Mouse (Mus musculus) spleen, adult 2 months (tissue): ENCODE measurements around the gene Dclk1. TPM values are rescaled to one million over a fixed set of nuclear protein-coding genes. Genes with fewer than 3 reads are reported as not detected.

Source experiments
- DNase-seq, 2 experiments: peaks; one replicate each; pipeline versions ENCODE4 v3.0.0 to v3.0.0-alpha.2; 2012 to 2021; ENCODE audit warnings: low spot score in 2 of 2, low read depth in 1 of 2
- H3K27ac ChIP-seq: fragments of 200-500 bp; 2 replicates; pipeline ENCODE4 v1.5.1; 2012; ENCODE audit warnings: low read length, inconsistent platforms; ENCODE audit not compliant: insufficient read depth
- H3K27me3 ChIP-seq: fragments of 200-500 bp; 2 replicates; pipeline ENCODE4 v1.6.1; 2012; ENCODE audit warnings: mild to moderate bottlenecking, moderate library complexity, low read length, inconsistent platforms; ENCODE audit not compliant: control insufficient read depth, insufficient read depth
- H3K36me3 ChIP-seq: fragments of 200-500 bp; 2 replicates; pipeline ENCODE4 v1.6.1; 2012; ENCODE audit warnings: mild to moderate bottlenecking, low read length, inconsistent platforms; ENCODE audit not compliant: control insufficient read depth, insufficient read depth
- H3K4me1 ChIP-seq: fragments of 200-500 bp; 2 replicates; pipeline ENCODE4 v1.6.1; 2011; ENCODE audit warnings: inconsistent platforms; ENCODE audit not compliant: control insufficient read depth, insufficient read depth, insufficient read length
- H3K4me3 ChIP-seq: fragments of 200-500 bp; 2 replicates; pipeline ENCODE4 v1.5.1; 2011; ENCODE audit warnings: mild to moderate bottlenecking, inconsistent platforms; ENCODE audit not compliant: insufficient read depth, insufficient read length; ENCODE audit errors: extremely low read depth
- CTCF ChIP-seq: fragments of 200-500 bp; IDR thresholded peaks from 2 replicates; pipeline ENCODE4 v1.5.1; 2011; ENCODE audit warnings: mild to moderate bottlenecking, inconsistent platforms; ENCODE audit not compliant: insufficient read depth, insufficient read length, insufficient replicate concordance; ENCODE audit errors: extremely low read depth
- POLR2A ChIP-seq: fragments of 200-500 bp; IDR thresholded peaks from 2 replicates; pipeline ENCODE4 v1.6.1; 2011; ENCODE audit warnings: low read depth, low read length, inconsistent platforms
- WGBS: fragments of 180-500 bp; shearing (Covaris S2); methylation state at CpG from one replicate; pipeline ENCODE4 v1.1.7; 2018; 5-methylcytosine and 5-hydroxymethylcytosine counted together
- polyA plus RNA-seq: library from polyadenylated mRNA; depleted of rRNA; stranded (reverse); fragments of >200 nt; gene quantifications from 2 replicates; pipeline ENCODE4 v1.2.3, GENCODE M21; 2012

Dclk1 gene
- polyA plus RNA-seq, 1 experiment: 3.0 TPM

DNA sequence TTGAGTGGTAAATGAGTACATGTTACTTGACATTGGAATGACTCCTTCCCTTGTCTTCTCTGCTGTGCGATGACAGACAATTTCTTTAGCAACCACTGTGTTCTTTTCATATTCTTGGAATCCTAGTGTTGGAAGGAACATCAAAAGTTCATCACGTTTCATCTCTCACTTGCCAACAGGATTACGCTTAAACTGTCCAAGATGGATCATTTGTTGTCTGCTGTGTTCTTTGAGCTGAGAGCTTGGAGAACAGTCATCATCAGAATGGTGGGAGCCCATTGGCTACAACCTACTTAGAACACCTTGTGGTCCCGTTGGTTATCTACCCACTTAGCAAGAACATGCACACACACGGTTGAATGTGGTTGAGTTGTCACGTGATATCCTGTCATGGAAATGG is 136.4 kb downstream of the Dclk1 start:
- H3K27me3 ChIP-seq: no peaks in the 10 kb centered on the region
- H3K36me3 ChIP-seq: no peaks in the 10 kb centered on the region
- H3K27ac ChIP-seq: no peak overlapping the region
- no peak for DNase-seq
- H3K4me1 ChIP-seq: no peaks in the 10 kb centered on the region
- WGBS: 84% methylated on average over 6 of the region's 6 CpGs
- TF ChIP-seq POLR2A: no peak
- no peak for TF ChIP-seq CTCF
- H3K4me3 ChIP-seq: no peak overlapping the region

DNA sequence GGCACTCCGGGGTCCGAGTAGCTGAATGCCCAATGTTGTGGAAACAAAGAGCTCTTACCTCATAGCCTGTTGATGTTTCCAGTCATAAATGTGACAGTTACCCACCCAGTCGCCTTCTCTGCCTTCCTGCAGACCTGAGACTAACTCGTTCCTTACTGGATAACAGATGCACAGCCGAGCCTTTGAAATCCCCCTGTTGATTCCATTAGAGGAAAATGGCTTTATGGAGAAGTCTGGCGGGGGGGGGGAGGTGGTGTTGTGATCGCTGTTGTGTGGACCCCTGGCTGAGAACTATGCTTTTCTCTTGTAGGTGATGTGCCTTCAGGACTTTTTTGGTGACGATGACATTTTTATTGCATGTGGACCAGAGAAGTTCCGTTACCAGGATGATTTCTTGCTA is 138.3 kb downstream of the Dclk1 start:
- H3K4me3 ChIP-seq: no peak overlapping the region
- H3K27ac ChIP-seq: no peak overlapping the region
- H3K36me3 ChIP-seq: no peaks in the 10 kb centered on the region
- 86% methylated on average over 9 of the region's 9 CpGs for WGBS
- H3K27me3 ChIP-seq: no peaks in the 10 kb centered on the region
- no peaks in the 10 kb centered on the region for H3K4me1 ChIP-seq
- TF ChIP-seq CTCF (no peak), POLR2A (no peak)
- no peak for DNase-seq

DNA sequence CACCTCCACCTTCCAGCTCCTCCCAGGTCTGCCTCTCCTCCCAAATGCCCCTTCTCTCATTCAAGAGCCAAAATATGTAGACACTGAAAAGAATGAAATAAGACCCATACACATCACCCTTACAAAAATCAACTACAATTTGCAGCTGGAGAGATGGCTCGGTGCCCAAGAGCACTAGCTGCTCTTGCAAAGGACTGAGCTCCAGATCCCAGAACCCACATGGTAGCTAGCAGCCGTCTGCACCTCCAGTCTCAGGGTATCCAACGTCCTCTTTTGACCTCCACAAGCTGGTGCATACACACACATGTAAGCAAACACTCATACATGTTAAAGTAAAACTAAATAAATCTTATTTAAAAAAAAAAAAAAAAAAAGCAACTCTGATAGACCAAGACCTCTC is 150.4 kb downstream of the Dclk1 start:
- no peaks in the 10 kb centered on the region for H3K4me1 ChIP-seq
- H3K4me3 ChIP-seq: no peak overlapping the region

GRCm38 (mm10) chr3:55393549-55393948 is 151.4 kb downstream of the Dclk1 start:
- 75% methylated on average over 3 of the region's 3 CpGs for WGBS
- H3K4me1 ChIP-seq: no peaks in the 10 kb centered on the region
- TF ChIP-seq CTCF: no peak
- no peak for TF ChIP-seq POLR2A
- no peak overlapping the region for H3K4me3 ChIP-seq
- H3K27ac ChIP-seq: no peak overlapping the region
- H3K36me3 ChIP-seq: no peaks in the 10 kb centered on the region
- no peak for DNase-seq
- no peaks in the 10 kb centered on the region for H3K27me3 ChIP-seq

More for the DNA sequence above, 150.4 kb downstream of the Dclk1 start:
- no peak for DNase-seq
- H3K27ac ChIP-seq: no peak overlapping the region
- H3K36me3 ChIP-seq: no peaks in the 10 kb centered on the region
- WGBS: 81% methylated on average over 3 of the region's 3 CpGs
- no peaks in the 10 kb centered on the region for H3K27me3 ChIP-seq
- no peak for TF ChIP-seq POLR2A
- no peak for TF ChIP-seq CTCF

GRCm38 (mm10) chr3:55396792-55397191 is 154.6 kb downstream of the Dclk1 start:
- H3K4me1 ChIP-seq: no peaks in the 10 kb centered on the region
- no peak for DNase-seq
- H3K36me3 ChIP-seq: no peaks in the 10 kb centered on the region
- H3K27ac ChIP-seq: no peak overlapping the region
- TF ChIP-seq CTCF (no peak), POLR2A (no peak)
- H3K4me3 ChIP-seq: no peak overlapping the region
- no peaks in the 10 kb centered on the region for H3K27me3 ChIP-seq
- 85% methylated on average over 2 of the region's 2 CpGs for WGBS

DNA sequence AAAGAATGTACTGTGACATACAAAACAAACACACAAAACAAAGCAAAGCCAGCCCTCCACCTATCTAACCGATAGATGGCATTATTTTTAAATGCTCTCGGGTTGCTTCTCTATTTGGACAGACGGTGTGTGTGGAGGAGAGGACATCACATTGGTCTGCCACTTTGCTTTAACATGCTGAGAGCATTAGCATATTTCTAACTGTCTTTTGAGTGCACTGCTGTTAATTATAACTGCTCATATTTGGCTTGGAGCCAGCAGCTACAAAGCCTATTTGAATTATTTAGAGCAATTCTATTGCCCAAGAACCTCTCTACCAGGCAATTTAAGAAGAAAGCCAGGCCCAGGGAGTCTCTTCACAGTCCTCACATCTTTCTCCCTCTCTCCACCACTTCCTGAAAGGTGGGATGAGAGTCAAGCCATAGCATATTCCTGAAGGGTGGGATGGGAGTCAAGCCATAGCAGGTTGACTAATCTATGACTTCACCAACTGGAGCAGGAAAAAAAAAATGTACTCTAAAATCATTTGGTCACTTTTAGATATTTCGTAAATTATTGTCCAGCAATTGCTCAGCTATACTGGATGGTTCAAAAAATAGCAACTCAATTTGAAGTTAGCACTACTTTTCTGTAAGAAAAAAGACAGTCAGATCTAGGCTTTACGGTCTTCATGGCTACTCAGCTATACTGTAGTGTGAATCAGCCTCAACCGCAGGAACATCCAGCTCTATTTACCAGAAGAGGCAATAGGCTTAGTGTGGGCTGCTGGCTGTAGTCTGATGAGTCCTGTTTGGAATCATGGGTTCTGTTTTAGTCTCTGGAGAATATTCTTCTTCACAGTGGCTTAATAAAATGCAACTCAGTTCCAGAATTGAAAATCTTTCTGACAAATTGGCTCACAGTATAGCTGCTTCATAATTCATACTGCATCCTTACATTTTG is 155.9 kb downstream of the Dclk1 start:
- no peak for DNase-seq
- WGBS: 92% methylated on average over 6 of the region's 6 CpGs
- no peaks in the 10 kb centered on the region for H3K4me1 ChIP-seq
- H3K27me3 ChIP-seq: no peaks in the 10 kb centered on the region
- no peak overlapping the region for H3K4me3 ChIP-seq
- H3K36me3 ChIP-seq: no peaks in the 10 kb centered on the region
- no peak overlapping the region for H3K27ac ChIP-seq
- TF ChIP-seq CTCF (no peak), POLR2A (no peak)

DNA sequence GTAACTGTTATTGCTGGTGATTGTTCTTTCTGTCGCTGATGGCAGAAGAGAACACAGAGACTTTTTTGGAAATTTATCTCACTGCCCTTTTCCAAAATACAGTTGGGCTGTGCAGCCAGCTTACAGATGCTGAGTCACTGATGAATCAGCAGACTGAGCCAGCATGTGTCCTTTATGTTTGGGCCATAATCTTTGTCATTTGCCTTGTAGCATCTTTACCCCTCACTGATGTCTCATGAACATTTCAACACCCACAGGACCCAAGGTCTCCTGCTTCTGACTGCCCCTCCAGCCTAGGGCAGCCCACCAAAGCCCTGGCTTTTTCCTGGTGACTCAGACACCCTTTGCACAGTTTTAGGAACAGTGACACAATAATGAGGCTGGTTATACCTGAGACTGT is 159.1 kb downstream of the Dclk1 start:
- no peak for DNase-seq
- 84% methylated on average over 1 of the region's 1 CpGs for WGBS
- Histone ChIP-seq H3K36me3 (no peaks in the 10 kb centered on the region), H3K4me3 (no peak overlapping the region), H3K27ac (no peak overlapping the region), H3K27me3 (no peaks in the 10 kb centered on the region), H3K4me1 (no peaks in the 10 kb centered on the region)
- TF ChIP-seq CTCF: no peak
- TF ChIP-seq POLR2A: no peak

DNA sequence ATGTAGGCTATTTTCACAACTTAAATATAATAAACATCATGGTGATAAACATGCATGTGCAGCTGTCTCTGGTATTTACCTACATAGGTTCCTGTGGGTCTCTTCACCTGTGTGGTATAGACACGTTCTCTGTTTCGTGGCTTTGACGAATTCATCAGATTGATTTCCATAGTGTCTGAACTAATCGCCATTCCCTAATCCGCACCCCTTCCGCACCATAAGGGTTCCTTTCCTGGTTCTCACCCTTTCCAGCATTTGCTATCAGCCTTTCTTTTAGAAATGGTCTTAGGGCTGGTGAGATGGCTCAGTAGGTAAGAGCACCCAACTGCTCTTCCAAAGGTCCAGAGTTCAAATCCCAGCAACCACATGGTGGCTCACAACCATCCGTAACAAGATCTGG is 162.6 kb downstream of the Dclk1 start:
- Histone ChIP-seq H3K27ac (no peak overlapping the region), H3K36me3 (no peaks in the 10 kb centered on the region), H3K4me3 (no peak overlapping the region), H3K4me1 (no peaks in the 10 kb centered on the region), H3K27me3 (no peaks in the 10 kb centered on the region)
- DNase-seq: no peak
- 94% methylated on average over 7 of the region's 7 CpGs for WGBS
- TF ChIP-seq POLR2A (no peak), CTCF (no peak)
